9 mouse cellular contexts compared by ENCODE assay signal in the genomic region with DNA sequence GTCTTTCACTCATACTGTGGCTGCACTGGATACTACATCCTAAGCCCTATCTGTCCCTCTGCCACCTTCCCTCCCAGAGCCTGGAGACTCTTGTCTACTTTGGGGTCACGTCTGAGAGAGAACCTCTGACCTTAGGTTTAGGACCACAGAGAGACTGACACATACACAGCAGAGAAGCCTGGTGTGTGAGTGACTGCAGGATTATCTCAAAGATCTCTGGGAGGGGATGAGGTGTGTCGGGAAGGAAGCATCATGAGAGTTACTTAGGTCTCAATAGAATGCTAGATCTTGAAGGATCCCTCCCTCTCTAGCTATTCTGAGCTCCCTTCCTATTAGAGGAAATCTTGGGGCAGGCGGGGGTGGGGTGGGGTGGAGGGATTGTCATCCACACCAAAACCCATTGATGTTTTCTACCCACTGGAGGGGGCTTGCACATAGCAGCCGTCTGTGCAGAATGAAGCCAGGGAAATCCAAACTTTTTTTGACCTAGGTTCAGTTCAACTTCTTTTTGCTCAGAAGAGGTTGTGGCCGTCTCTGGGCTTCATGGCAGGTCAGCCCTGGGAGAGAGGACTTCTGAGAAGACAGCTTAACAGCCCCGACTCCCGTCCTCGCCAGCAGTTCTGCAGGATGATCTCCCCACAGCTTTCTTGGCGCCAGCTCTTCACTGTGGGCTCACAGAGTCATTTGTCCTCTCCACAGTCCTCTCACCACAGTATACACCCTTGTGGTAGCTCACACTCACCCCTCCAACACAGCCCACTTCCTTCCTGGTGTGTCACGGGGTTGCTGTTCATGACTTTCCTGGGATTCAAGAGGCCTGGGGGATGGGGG. TPM values are rescaled to one million over a fixed set of nuclear protein-coding genes. Genes with fewer than 3 reads are reported as not detected.
DNase-seq lines count a peak whose midpoint lies in the region; ATAC-seq and TF ChIP-seq lines count a peak whose summit lies in the region.
"Had no signal": no experiment of that assay in that cellular context is flagged by ENCODE, and none has a peak within 500 bp of the region (broad histone marks: within the 10 kb centered on the region; RNA-seq: fewer than 3 reads in every experiment).

No protein-coding gene starts in this region.

- H3K4me3 ChIP-seq in layer of hippocampus, adult 2 months: no peak overlapping the region
- no peak overlapping the region for H3K4me3 ChIP-seq in forebrain, embryonic 12.5 days (replicated peaks)
- H3K4me3 ChIP-seq in hindbrain, embryonic 12.5 days: no peak overlapping the region
- H3K4me3 ChIP-seq in neural tube, embryonic 13.5 days: no peak overlapping the region

- 0 out of 2 replicates have a peak, but pooled peaks have one; percentile 2 for ATAC-seq in forebrain, embryonic 12.5 days (ENCODE audit: low FRiP score)
- no peak; the same call in 1 of the 2 replicates for ATAC-seq in hindbrain, embryonic 12.5 days (ENCODE audit: low FRiP score)
- no peak for ATAC-seq in neural tube, embryonic 13.5 days (ENCODE audit: low read depth)

- WGBS in forebrain, embryonic 12.5 days: 64% methylated on average over 10 of the region's 10 CpGs
- 67% methylated on average over 10 of the region's 10 CpGs for WGBS in hindbrain, embryonic 12.5 days
- WGBS in neural tube, embryonic 13.5 days: 74% methylated on average over 10 of the region's 10 CpGs

- H3K9ac ChIP-seq in forebrain, embryonic 12.5 days: 0 out of 2 replicates have a peak overlapping the region, but pooled peaks have one; percentile 27
- H3K9ac ChIP-seq in hindbrain, embryonic 12.5 days: no peak overlapping the region
- H3K9ac ChIP-seq in neural tube, embryonic 13.5 days: peak overlapping the region; percentile 57; the same call in 1 of the 2 replicates

- H3K9me3 ChIP-seq in forebrain, embryonic 12.5 days: no peaks in the 10 kb centered on the region
- no peaks in the 10 kb centered on the region for H3K9me3 ChIP-seq in hindbrain, embryonic 12.5 days (replicated peaks)
- H3K9me3 ChIP-seq in neural tube, embryonic 13.5 days: no peaks in the 10 kb centered on the region

- no peak for DNase-seq in layer of hippocampus, adult 2 months (ENCODE audit: low spot score in 2 of 2)
- DNase-seq in layer of hippocampus, postnatal 25 days (ENCODE audit: extremely low spot score in 1 of 2, low spot score in 1 of 2): no peak
- DNase-seq in gastrocnemius, postnatal 4 days (ENCODE audit: low spot score in 2 of 2): no peak
- no peak for DNase-seq in thymus, postnatal 25 days
- DNase-seq in gastrocnemius, postnatal 10 days: no peak

- peak overlapping the region; percentile 86 for H3K27ac ChIP-seq in layer of hippocampus, adult 2 months
- H3K27ac ChIP-seq in forebrain, embryonic 12.5 days: peak overlapping the region; percentile 73
- H3K27ac ChIP-seq in hindbrain, embryonic 12.5 days: no peak overlapping the region
- peak overlapping the region; percentile 72 for H3K27ac ChIP-seq in neural tube, embryonic 13.5 days (replicated peaks)

- H3K36me3 ChIP-seq in forebrain, embryonic 12.5 days (replicated peaks): no peaks in the 10 kb centered on the region
- H3K36me3 ChIP-seq in hindbrain, embryonic 12.5 days: no peaks in the 10 kb centered on the region
- H3K36me3 ChIP-seq in neural tube, embryonic 13.5 days: no peaks in the 10 kb centered on the region
- H3K36me3 ChIP-seq: G1E had no signal

- H3K27me3 ChIP-seq in forebrain, embryonic 12.5 days: 0 out of 2 replicates have a peak, but pooled peaks cover 7% of the 10 kb centered on the region
- H3K27me3 ChIP-seq in hindbrain, embryonic 12.5 days: no peaks in the 10 kb centered on the region
- H3K27me3 ChIP-seq in neural tube, embryonic 13.5 days: peaks cover 7% of the 10 kb centered on the region

- no peak for TF ChIP-seq CTCF in layer of hippocampus, adult 2 months (conservative IDR thresholded peaks at IDR 0.05)

- peaks cover 31% of the 10 kb centered on the region for H3K4me1 ChIP-seq in forebrain, embryonic 12.5 days
- H3K4me1 ChIP-seq in hindbrain, embryonic 12.5 days: peaks cover 34% of the 10 kb centered on the region
- H3K4me1 ChIP-seq in neural tube, embryonic 13.5 days (replicated peaks): peaks cover 30% of the 10 kb centered on the region

- peak overlapping the region; percentile 54; the same call in 1 of the 2 replicates for H3K4me2 ChIP-seq in forebrain, embryonic 12.5 days
- 0 out of 2 replicates have a peak overlapping the region, but pooled peaks have one; percentile 54 for H3K4me2 ChIP-seq in hindbrain, embryonic 12.5 days (replicated peaks)
- H3K4me2 ChIP-seq in neural tube, embryonic 13.5 days: peak overlapping the region; percentile 56

RNA-seq across cellular contexts. Expression of a gene that starts 37.8 kb away (rescaled TPM):
- 10 to 100 TPM; 36.4 to 42.3 TPM for total RNA-seq in layer of hippocampus, adult 2 months (2021)
- total RNA-seq in layer of hippocampus, postnatal 25 days (2021): 10 to 100 TPM; 43.0 to 44.2 TPM
- 146 and 155 TPM in 2 replicates for polyA plus RNA-seq in forebrain, embryonic 12.5 days (2016; fragmentation: Nextera tagmentation; extraction: Ambion mirVana)
- polyA plus RNA-seq in hindbrain, embryonic 12.5 days (2016; fragmentation: Nextera tagmentation; extraction: Ambion mirVana): 131 and 133 TPM in 2 replicates
- polyA plus RNA-seq in neural tube, embryonic 13.5 days (2015; fragmentation: Nextera tagmentation; extraction: Ambion mirVana): 68.9 and 80.3 TPM in 2 replicates
- total RNA-seq in gastrocnemius, postnatal 4 days (2021): 10 to 100 TPM; 52.0 to 55.6 TPM
- 10 to 100 TPM; 28.7 to 34.4 TPM for total RNA-seq in gastrocnemius, postnatal 10 days (2021)
- total RNA-seq: G1E had no signal
- polyA plus RNA-seq: G1E had no signal
